Mouse (Mus musculus): ENCODE results near the gene Stx11. TPM values are rescaled to one million over a fixed set of nuclear protein-coding genes. Genes with fewer than 3 reads are reported as not detected.

The Stx11 gene
- polyA plus RNA-seq, 1 experiment from 2014 or later = 1.7 TPM

DNA sequence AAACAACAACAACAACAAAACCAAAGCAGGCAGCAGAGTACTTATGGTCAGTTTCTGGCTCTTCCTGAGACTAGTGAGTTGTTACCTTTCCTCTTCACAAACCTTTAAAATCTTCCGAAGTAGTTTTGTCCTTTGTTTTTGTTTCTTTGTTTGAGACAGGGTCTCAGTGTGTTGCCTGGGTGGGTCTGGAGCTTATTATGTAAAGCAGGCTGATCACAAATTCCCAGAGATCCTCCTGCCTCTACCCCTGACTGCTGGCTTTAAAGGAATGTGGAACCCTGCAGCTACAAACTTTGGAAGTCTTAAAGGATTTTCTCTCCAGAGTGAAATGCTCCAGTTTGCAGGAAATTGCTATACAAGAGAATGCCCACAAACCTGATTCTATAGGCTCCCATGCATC, 54.9 kb downstream of the Stx11 start:
- Histone ChIP-seq H3K9ac (replicated peaks) (no peak overlapping the region), H3K27ac (replicated peaks) (no peak overlapping the region), H3K4me3 (no peak overlapping the region), H3K4me2 (replicated peaks) (no peak overlapping the region), H3K36me3 (no peaks in the 10 kb centered on the region), H3K27me3 (no peaks in the 10 kb centered on the region), H3K9me3 (no peaks in the 10 kb centered on the region), H3K4me1 (no peaks in the 10 kb centered on the region)
- ATAC-seq (ENCODE audit: low FRiP score, low read depth) = no peak
- WGBS = 24% methylated on average over 1 of the region's 1 CpGs

DNA sequence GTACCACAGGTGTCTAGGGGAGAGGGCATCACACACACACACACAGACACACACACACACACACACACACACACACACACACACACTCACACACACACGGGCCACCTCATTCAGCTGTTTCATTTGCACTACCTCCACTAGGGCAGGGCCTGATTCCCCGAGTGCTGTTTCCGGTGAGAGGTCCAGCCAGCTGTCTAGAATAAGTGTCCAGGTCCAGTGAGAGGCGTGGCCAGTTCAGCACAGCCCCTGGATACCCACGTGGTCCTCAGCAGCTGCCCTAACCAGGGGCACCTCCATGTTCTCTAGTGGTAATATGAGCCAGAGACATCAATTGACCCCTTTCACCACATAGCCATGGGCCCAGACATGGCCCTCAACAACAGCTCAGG, 60.0 kb downstream of the Stx11 start:
- Histone ChIP-seq H3K36me3 (no peaks in the 10 kb centered on the region), H3K4me1 (no peaks in the 10 kb centered on the region), H3K4me2 (replicated peaks) (no peak overlapping the region), H3K27ac (replicated peaks) (no peak overlapping the region), H3K4me3 (no peak overlapping the region), H3K9me3 (no peaks in the 10 kb centered on the region), H3K27me3 (no peaks in the 10 kb centered on the region), H3K9ac (replicated peaks) (no peak overlapping the region)
- 90% methylated on average over 5 of the region's 5 CpGs for WGBS
- ATAC-seq (ENCODE audit: low FRiP score, low read depth) = no peak

DNA sequence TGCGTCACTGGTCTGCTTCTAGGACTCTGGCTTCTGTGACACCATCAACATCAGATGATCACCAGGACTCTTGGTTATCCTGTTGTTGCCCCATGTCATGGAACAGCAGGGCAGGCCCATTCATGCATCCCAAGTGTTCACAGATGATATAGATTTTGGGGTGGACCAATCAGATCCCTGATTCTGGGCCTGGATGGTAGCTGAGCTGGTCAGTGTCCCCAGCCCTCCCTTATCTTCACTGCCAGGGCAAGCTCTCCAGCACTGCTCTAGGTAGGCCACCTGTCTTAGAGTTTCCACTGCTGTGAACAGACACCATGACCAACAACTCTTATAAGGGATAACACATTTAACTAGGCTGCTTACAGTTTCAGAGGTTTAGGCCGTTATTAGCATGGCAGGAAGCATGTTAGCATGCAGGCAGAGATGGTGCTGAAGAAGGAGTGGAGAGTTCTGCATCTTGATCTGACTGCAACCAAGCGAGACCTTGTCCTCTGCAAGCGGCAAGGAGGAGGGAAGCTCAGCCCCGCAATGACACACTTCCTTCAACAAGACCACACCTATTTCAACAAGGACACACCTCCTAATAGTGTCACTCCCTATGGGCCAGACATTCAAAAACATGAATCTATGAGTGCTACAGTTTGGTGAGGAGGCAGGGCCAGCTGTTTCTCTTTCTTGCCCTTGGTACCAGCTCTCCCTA, 60.5 kb downstream of the Stx11 start:
- H3K27ac ChIP-seq (replicated peaks) = no peak overlapping the region
- H3K4me3 ChIP-seq = no peak overlapping the region
- H3K9ac ChIP-seq (replicated peaks) = no peak overlapping the region
- ATAC-seq (ENCODE audit: low FRiP score, low read depth) = no peak
- no peaks in the 10 kb centered on the region for H3K36me3 ChIP-seq
- no peaks in the 10 kb centered on the region for H3K4me1 ChIP-seq
- no peaks in the 10 kb centered on the region for H3K27me3 ChIP-seq
- no peaks in the 10 kb centered on the region for H3K9me3 ChIP-seq
- no peak overlapping the region for H3K4me2 ChIP-seq (replicated peaks)
- 89% methylated on average over 5 of the region's 5 CpGs for WGBS

DNA sequence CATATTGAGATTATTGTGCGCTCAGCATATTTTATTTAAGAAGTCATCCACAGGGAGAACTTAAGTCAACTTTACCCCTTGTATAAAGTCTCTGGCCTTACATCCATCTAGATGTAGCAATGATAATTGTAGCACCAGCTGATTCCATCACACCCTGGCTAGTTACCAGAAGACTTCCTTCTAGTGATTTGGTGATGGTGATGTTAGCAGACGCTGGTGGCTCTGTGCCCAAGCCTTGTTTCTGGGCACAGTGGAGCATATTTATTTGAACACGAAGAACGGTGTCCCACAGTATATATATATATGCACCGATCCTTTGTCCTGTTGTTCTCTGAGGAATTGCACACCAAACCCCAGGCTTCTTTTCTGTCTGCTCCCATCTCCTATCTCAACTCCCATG, 64.2 kb downstream of the Stx11 start:
- no peaks in the 10 kb centered on the region for H3K36me3 ChIP-seq
- H3K27ac ChIP-seq (replicated peaks) = no peak overlapping the region
- H3K4me3 ChIP-seq = no peak overlapping the region
- no peaks in the 10 kb centered on the region for H3K4me1 ChIP-seq
- 91% methylated on average over 5 of the region's 5 CpGs for WGBS
- no peak overlapping the region for H3K9ac ChIP-seq (replicated peaks)
- ATAC-seq (ENCODE audit: low FRiP score, low read depth) = no peak
- no peaks in the 10 kb centered on the region for H3K9me3 ChIP-seq
- H3K4me2 ChIP-seq (replicated peaks) = no peak overlapping the region
- no peaks in the 10 kb centered on the region for H3K27me3 ChIP-seq

DNA sequence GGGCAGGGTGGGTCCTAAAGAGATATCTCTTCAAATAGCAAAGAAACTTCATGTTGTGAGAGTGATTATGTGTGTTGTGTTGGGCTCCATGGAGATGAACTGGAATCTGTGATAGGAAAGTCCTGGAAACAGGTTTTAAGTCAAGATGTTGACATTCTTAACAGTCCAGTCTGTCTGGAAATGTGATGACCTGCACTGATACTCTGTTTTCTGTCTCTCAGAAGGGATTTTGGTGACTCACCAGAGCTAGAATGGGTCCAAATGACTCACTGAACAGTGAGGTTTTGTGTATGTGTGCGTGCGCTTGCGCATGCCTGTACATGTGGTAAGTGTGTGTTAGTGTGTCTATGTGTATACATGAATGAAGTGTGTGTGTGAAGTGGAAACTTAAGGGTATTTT, 70.8 kb downstream of the Stx11 start:
- Histone ChIP-seq H3K27ac (replicated peaks) (no peak overlapping the region), H3K4me3 (no peak overlapping the region), H3K27me3 (no peaks in the 10 kb centered on the region), H3K36me3 (no peaks in the 10 kb centered on the region), H3K9me3 (no peaks in the 10 kb centered on the region), H3K4me2 (replicated peaks) (no peak overlapping the region), H3K9ac (replicated peaks) (no peak overlapping the region), H3K4me1 (no peaks in the 10 kb centered on the region)
- 98% methylated on average over 3 of the region's 3 CpGs for WGBS
- no peak for ATAC-seq (ENCODE audit: low FRiP score, low read depth)

DNA sequence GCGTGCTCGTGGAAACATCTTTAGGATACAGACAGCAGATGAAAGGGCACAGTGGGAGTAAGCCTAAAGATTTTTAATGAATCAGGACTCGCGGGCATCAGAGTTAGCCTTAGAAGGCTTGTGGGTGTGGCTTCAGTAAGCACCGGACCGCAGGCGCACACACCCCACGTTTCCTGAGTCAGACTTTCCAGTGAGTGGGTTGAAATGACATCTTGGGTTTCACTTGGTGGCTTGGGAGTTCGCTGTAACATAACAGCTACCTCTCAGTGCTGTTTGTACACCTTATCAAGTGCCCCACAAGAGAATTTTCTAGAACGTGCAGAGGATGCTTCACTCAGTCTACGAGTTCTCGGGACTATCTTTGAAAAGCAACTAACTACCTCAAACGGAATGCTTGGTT, 75.7 kb downstream of the Stx11 start:
- Histone ChIP-seq H3K27ac (replicated peaks) (no peak overlapping the region), H3K27me3 (no peaks in the 10 kb centered on the region), H3K4me3 (no peak overlapping the region), H3K36me3 (no peaks in the 10 kb centered on the region), H3K9me3 (no peaks in the 10 kb centered on the region), H3K4me2 (replicated peaks) (no peak overlapping the region), H3K9ac (replicated peaks) (no peak overlapping the region), H3K4me1 (no peaks in the 10 kb centered on the region)
- 82% methylated on average over 13 of the region's 13 CpGs for WGBS
- no peak for ATAC-seq (ENCODE audit: low FRiP score, low read depth)

Other genes with a start within 250 kb of the Stx11 start
- 37.3 and 41.2 TPM in 2 replicates for gene Utrn, start 94.9 kb downstream of the Stx11 start, polyA plus RNA-seq (2016; fragmentation: Nextera tagmentation; extraction: Ambion mirVana)
- 30.3 and 32.2 TPM in 2 replicates for gene Sf3b5, start 41.0 kb upstream of the Stx11 start, polyA plus RNA-seq (2016; fragmentation: Nextera tagmentation; extraction: Ambion mirVana)
- gene Plagl1, start 96.2 kb upstream of the Stx11 start, polyA plus RNA-seq (2016; fragmentation: Nextera tagmentation; extraction: Ambion mirVana) = 77.2 and 98.5 TPM in 2 replicates
- gene Zc2hc1b, start 213.7 kb upstream of the Stx11 start, polyA plus RNA-seq (2016; fragmentation: Nextera tagmentation; extraction: Ambion mirVana) = not detected in 2 replicates
- gene Ltv1, start 228.9 kb upstream of the Stx11 start, polyA plus RNA-seq (2016; fragmentation: Nextera tagmentation; extraction: Ambion mirVana) = 55.0 and 57.0 TPM in 2 replicates